Mouse (Mus musculus) hindbrain, embryonic 12.5 days (tissue): Measurements from ENCODE around the gene Krtap5-3. TPM values are rescaled to one million over a fixed set of nuclear protein-coding genes. Genes with fewer than 3 reads are reported as not detected.
"Not testable (repeated sequence)": the region's sequence is repeated elsewhere in the genome, so short reads cannot be mapped to it uniquely, and the experiment has no call there.

ENCODE experiments used
- ATAC-seq: fragments of 200-750 bp; cut with Nextera tagmentation; 2 replicates; pipeline ENCODE4 v1.8.0; 2017; ENCODE audit warnings: moderate TSS enrichment; ENCODE audit not compliant: low FRiP score
- H3K27ac ChIP-seq: fragments of 300-500 bp; sonication (generic); 2 replicates; pipeline ENCODE4 v1.5.1; 2016; ENCODE audit warnings: mild to moderate bottlenecking
- H3K27me3 ChIP-seq: fragments of 300-500 bp; sonication (generic); 2 replicates; pipeline ENCODE4 v1.6.1; 2016; ENCODE audit warnings: mild to moderate bottlenecking
- H3K36me3 ChIP-seq: fragments of 300-500 bp; sonication (generic); 2 replicates; pipeline ENCODE4 v1.6.1; 2016; ENCODE audit warnings: mild to moderate bottlenecking
- H3K4me1 ChIP-seq: fragments of 300-500 bp; sonication (generic); 2 replicates; pipeline ENCODE4 v1.6.1; 2016
- H3K4me2 ChIP-seq: fragments of 300-500 bp; sonication (generic); replicated peaks from 2 replicates; pipeline ENCODE4 v1.6.1; 2016; ENCODE audit warnings: mild to moderate bottlenecking
- H3K4me3 ChIP-seq: fragments of 300-500 bp; sonication (generic); 2 replicates; pipeline ENCODE4 v1.5.1; 2016; ENCODE audit warnings: mild to moderate bottlenecking
- H3K9ac ChIP-seq: fragments of 300-500 bp; sonication (generic); 2 replicates; pipeline ENCODE4 v1.6.1; 2016; ENCODE audit warnings: mild to moderate bottlenecking, moderate library complexity
- H3K9me3 ChIP-seq: fragments of 300-500 bp; sonication (generic); replicated peaks from 2 replicates; pipeline ENCODE4 v1.6.1; 2016; ENCODE audit warnings: mild to moderate bottlenecking
- WGBS: fragments of 180-500 bp; shearing (Covaris S2); methylation state at CpG from one replicate; pipeline ENCODE4 v1.1.7; 2016; 5-methylcytosine and 5-hydroxymethylcytosine counted together
- polyA plus RNA-seq: library from polyadenylated mRNA; unstranded; fragments of >200 nt; fragmentation: Nextera tagmentation; extraction: Ambion mirVana; gene quantifications from 2 replicates; pipeline ENCODE4 v1.2.1, GENCODE M21; 2016

The Krtap5-3 gene
- polyA plus RNA-seq: not detected in 2 replicates

GRCm38 (mm10) chr7:142201064-142201463, at the start of gene Krtap5-3:
TSS of gene Krtap5-3 (plus strand) at chr7:142201364.
- Histone ChIP-seq H3K27me3 (peaks cover 3% of the 10 kb centered on the region; the same call in 1 of the 2 replicates), H3K4me3 (no peak within 1 kb of the TSS), H3K9ac (no peak within 1 kb of the TSS), H3K27ac (no peak within 1 kb of the TSS), H3K9me3 (no peaks in the 10 kb centered on the region), H3K36me3 (no peaks in the 10 kb centered on the region), H3K4me2 (no peak within 1 kb of the TSS), H3K4me1 (no peaks in the 10 kb centered on the region)
- WGBS: 72% methylated on average over 1 of the region's 1 CpGs
- no peak for ATAC-seq

- no peak for ATAC-seq
- no peaks in the 10 kb centered on the region for H3K27me3 ChIP-seq
- H3K4me2 ChIP-seq: no peak overlapping the region
- H3K27ac ChIP-seq: no peak overlapping the region
- no peak overlapping the region for H3K4me3 ChIP-seq
- no peaks in the 10 kb centered on the region for H3K9me3 ChIP-seq
- H3K36me3 ChIP-seq: no peaks in the 10 kb centered on the region
- WGBS: 86% methylated on average over 4 of the region's 4 CpGs
- H3K9ac ChIP-seq: no peak overlapping the region
- H3K4me1 ChIP-seq: no peaks in the 10 kb centered on the region
These were observed 49.0 kb upstream of the Krtap5-3 start for GRCm38 (mm10) chr7:142152191-142152590.

DNA sequence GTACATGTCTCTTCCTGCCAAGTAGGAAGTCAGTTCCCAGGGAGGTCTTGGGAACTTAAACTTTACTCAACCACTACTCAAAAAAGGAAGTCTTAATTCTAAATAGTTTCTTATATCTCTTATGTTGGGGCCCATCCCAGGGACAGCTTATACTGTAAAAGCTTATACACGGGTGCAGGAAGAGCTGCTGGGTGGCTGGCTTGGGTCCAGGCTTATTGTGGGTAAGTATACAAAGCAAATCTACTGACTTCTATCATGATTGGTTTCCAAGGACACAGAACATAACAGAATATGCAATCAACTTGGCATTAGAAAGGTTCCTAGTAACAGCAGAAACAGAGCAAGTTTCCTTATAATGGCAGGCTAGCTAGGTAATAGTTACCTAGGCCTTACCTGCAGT, 45.9 kb upstream of the Krtap5-3 start:
- Histone ChIP-seq H3K36me3 (no peaks in the 10 kb centered on the region), H3K9me3 (no peaks in the 10 kb centered on the region), H3K27ac (no peak overlapping the region), H3K4me1 (no peaks in the 10 kb centered on the region), H3K9ac (no peak overlapping the region), H3K4me3 (no peak overlapping the region), H3K27me3 (no peaks in the 10 kb centered on the region), H3K4me2 (no peak overlapping the region)
- WGBS: 81% methylated on average over 1 of the region's 1 CpGs
- ATAC-seq: no peak

- not testable (repeated sequence) for H3K9me3 ChIP-seq, H3K36me3 ChIP-seq, ATAC-seq, H3K27ac ChIP-seq, H3K27me3 ChIP-seq, H3K4me2 ChIP-seq, H3K4me1 ChIP-seq, H3K4me3 ChIP-seq, H3K9ac ChIP-seq
- 65% methylated on average over 2 of the region's 2 CpGs for WGBS
These were observed 44.2 kb upstream of the Krtap5-3 start, which contains the start of gene Gm29735 for GRCm38 (mm10) chr7:142157013-142157412. TSS of gene Gm29735 (minus strand) at chr7:142157113.

- H3K27ac ChIP-seq: no peak overlapping the region
- 98% methylated on average over 3 of the region's 3 CpGs for WGBS
- ATAC-seq: no peak
These were observed 41.8 kb upstream of the Krtap5-3 start for GRCm38 (mm10) chr7:142159366-142159765.

GRCm38 (mm10) chr7:142165639-142166038, 35.5 kb upstream of the Krtap5-3 start, which contains the start of gene Gm4553:
TSS of gene Gm4553 (minus strand) at chr7:142165739.
- H3K9ac ChIP-seq, H3K4me3 ChIP-seq, H3K4me1 ChIP-seq, H3K27ac ChIP-seq, H3K36me3 ChIP-seq, H3K4me2 ChIP-seq, H3K9me3 ChIP-seq, H3K27me3 ChIP-seq, ATAC-seq: not testable (repeated sequence)

More at GRCm38 (mm10) chr7:142159366-142159765, 41.8 kb upstream of the Krtap5-3 start:
- Histone ChIP-seq H3K36me3 (no peaks in the 10 kb centered on the region), H3K9me3 (no peaks in the 10 kb centered on the region), H3K4me2 (no peak overlapping the region), H3K9ac (no peak overlapping the region), H3K4me3 (no peak overlapping the region), H3K27me3 (no peaks in the 10 kb centered on the region; the same call in 1 of the 2 replicates), H3K4me1 (no peaks in the 10 kb centered on the region)

DNA sequence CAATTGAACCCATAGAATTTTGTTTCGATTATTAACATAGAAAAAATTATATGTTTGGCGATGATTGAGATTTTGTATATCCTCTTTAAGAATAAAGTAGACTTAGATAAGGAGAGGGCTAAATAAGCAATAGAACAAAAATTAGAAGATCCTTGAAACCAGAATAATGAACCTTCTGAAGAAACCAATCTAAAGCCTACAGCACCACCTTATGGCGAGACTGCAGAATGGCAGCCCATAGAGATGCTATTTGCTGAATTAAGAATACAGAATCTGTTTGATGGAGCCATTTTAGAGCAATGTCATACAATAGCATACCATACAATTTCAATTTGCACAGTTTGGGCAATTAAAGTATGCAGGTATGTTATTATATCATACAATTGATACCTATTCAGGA, 31.3 kb upstream of the Krtap5-3 start:
- H3K27me3 ChIP-seq: no peaks in the 10 kb centered on the region
- WGBS: 45% methylated on average over 3 of the region's 3 CpGs
- no peak overlapping the region for H3K27ac ChIP-seq
- H3K9me3 ChIP-seq: no peaks in the 10 kb centered on the region
- no peak for ATAC-seq
- H3K36me3 ChIP-seq: no peaks in the 10 kb centered on the region
- H3K4me1 ChIP-seq: no peaks in the 10 kb centered on the region
- H3K9ac ChIP-seq: no peak overlapping the region
- no peak overlapping the region for H3K4me3 ChIP-seq
- no peak overlapping the region for H3K4me2 ChIP-seq

DNA sequence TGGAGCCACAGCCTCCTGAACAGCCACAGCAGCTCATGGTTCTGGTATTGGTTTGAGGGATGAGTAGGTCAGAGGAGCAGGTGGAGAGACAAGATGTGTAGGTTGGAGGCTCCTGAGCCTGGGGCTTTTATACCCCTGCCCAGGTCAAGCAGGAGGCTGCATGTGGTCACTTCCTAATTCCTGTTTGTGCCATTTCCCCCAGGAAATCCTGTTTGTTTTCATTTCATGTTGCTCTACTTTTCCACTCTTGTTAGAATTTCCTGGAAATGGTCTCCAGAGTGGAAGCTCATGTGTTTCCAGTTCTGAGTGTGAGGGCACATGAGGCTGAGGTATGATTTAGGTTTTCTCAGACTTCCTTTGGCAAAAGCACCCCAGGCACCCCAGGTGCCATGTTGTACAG, 25.3 kb upstream of the Krtap5-3 start, which contains the start of gene Krtap5-2:
TSS of gene Krtap5-2 (minus strand) at position 101 of the 400 bp plus-strand sequence.
- not testable (repeated sequence) for H3K4me3 ChIP-seq, H3K9ac ChIP-seq, H3K36me3 ChIP-seq, H3K4me2 ChIP-seq, ATAC-seq, H3K27ac ChIP-seq, H3K9me3 ChIP-seq, H3K27me3 ChIP-seq, H3K4me1 ChIP-seq

DNA sequence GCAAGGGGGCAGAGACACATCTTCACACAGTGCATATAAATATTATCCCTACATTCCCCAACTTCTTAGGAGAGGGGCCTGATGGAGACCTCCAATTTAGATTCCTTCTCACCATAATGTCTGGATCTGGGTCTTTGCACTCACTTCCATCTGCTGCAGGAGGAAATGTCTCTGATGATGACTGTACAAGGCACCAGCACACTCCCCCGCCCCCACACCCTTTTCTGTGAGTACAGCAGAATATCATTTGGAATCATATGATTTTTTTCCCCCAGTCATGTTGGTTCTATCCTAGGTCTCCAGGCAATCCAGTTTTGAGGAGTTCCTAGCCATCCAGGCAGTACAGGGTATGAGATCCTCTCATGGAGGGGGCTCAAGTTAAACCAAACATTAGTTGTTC, 22.5 kb upstream of the Krtap5-3 start:
- H3K4me1 ChIP-seq: no peaks in the 10 kb centered on the region
- ATAC-seq: no peak
- WGBS: 86% methylated on average over 1 of the region's 1 CpGs
- H3K9ac ChIP-seq: no peak overlapping the region
- H3K4me2 ChIP-seq: no peak overlapping the region
- no peaks in the 10 kb centered on the region for H3K9me3 ChIP-seq
- H3K27me3 ChIP-seq: no peaks in the 10 kb centered on the region
- H3K27ac ChIP-seq: no peak overlapping the region
- no peak overlapping the region for H3K4me3 ChIP-seq
- no peaks in the 10 kb centered on the region for H3K36me3 ChIP-seq

- Histone ChIP-seq H3K9ac (no peak overlapping the region), H3K9me3 (no peaks in the 10 kb centered on the region), H3K27me3 (no peaks in the 10 kb centered on the region), H3K36me3 (no peaks in the 10 kb centered on the region), H3K4me2 (no peak overlapping the region), H3K4me1 (no peaks in the 10 kb centered on the region), H3K27ac (no peak overlapping the region), H3K4me3 (no peak overlapping the region)
- WGBS: 56% methylated on average over 1 of the region's 1 CpGs
- no peak for ATAC-seq
These were observed 20.1 kb upstream of the Krtap5-3 start for GRCm38 (mm10) chr7:142181021-142181420.

GRCm38 (mm10) chr7:142188156-142188555, 13.0 kb upstream of the Krtap5-3 start:
- H3K4me3 ChIP-seq: no peak overlapping the region
- H3K4me2 ChIP-seq: no peak overlapping the region
- 80% methylated on average over 2 of the region's 2 CpGs for WGBS
- no peaks in the 10 kb centered on the region for H3K9me3 ChIP-seq
- no peaks in the 10 kb centered on the region for H3K36me3 ChIP-seq
- 0 out of 2 replicates have a peak, but pooled peaks cover 3% of the 10 kb centered on the region for H3K27me3 ChIP-seq
- no peak overlapping the region for H3K9ac ChIP-seq
- ATAC-seq: no peak
- no peaks in the 10 kb centered on the region for H3K4me1 ChIP-seq
- H3K27ac ChIP-seq: no peak overlapping the region

DNA sequence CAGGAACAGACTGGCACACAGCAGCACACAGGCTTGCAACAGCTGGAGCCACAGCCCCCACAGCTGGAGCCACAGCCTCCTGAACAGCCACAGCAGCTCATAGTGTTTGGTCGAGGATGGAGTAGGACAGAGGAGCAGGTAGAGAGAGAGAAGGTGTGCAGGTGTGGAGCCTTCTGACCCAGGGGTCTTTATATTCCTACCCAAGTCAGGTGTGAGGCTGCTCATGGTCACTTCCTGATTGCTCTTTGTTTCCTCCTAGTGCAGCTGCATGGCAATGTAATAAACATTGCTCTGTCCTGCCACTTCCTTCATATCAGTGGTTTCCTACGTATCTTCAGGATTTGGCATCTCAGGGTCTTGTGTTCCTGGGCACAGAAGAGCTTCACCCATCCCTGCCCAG, 10.9 kb upstream of the Krtap5-3 start, which contains the start of gene Gm10153:
TSS of gene Gm10153 (minus strand) at position 101 of the 400 bp plus-strand sequence.
- Histone ChIP-seq H3K4me3 (no peak within 1 kb of the TSS), H3K27ac (no peak within 1 kb of the TSS), H3K27me3 (0 out of 2 replicates have a peak, but pooled peaks cover 3% of the 10 kb centered on the region), H3K4me1 (no peaks in the 10 kb centered on the region), H3K36me3 (no peaks in the 10 kb centered on the region), H3K9me3 (no peaks in the 10 kb centered on the region), H3K9ac (no peak within 1 kb of the TSS), H3K4me2 (no peak within 1 kb of the TSS)
- no peak for ATAC-seq
- WGBS: 37% methylated on average over 2 of the region's 2 CpGs

DNA sequence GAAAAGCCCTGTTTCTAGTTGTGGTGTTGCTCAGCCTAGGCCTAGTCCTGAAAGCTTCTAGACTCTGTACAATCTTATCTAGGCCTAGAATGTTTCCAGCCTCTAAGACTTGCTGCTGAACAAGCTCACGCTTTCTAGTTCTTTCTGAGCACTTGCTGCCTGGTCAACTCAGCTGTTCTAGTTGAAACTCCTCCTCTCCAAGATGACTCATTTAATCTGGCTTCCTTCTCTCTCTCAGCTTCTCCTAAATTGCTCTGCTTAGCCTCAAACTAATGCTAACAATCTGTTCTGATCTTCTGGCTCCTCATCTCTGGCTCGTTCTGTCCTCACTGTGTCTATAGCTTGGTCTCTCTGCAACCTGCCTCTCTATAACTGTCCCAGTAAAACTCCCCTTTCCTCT, 2.4 kb upstream of the Krtap5-3 start:
- Histone ChIP-seq H3K4me3 (no peak overlapping the region), H3K9ac (no peak overlapping the region), H3K27me3 (peaks cover 3% of the 10 kb centered on the region; the same call in 1 of the 2 replicates), H3K4me1 (no peaks in the 10 kb centered on the region), H3K36me3 (no peaks in the 10 kb centered on the region), H3K27ac (no peak overlapping the region), H3K9me3 (no peaks in the 10 kb centered on the region), H3K4me2 (no peak overlapping the region)
- WGBS: 74% methylated on average over 2 of the region's 2 CpGs
- ATAC-seq: no peak
